Mouse (Mus musculus): ENCODE results near the gene Engase. TPM values are rescaled to one million over a fixed set of nuclear protein-coding genes. Genes with fewer than 3 reads are reported as not detected.

Engase gene
- total and polyA plus RNA-seq, 3 experiments, result 4.3 to 25.2 (median 4.4) TPM

GRCm38 (mm10) chr11:118451211-118451610 is 25.4 kb upstream of the Engase start:
- H3K36me3 ChIP-seq (replicated peaks), result no peaks in the 10 kb centered on the region
- DNase-seq (ENCODE audit: low spot score) (no peak), ATAC-seq (ENCODE audit: extremely low read depth, insufficient number of reproducible peaks, low FRiP score, poor library complexity, severe bottlenecking) (no peak)
- TF ChIP-seq POLR2AphosphoS5 (IDR thresholded peaks at IDR 0.05; ENCODE audit: insufficient replicate concordance, low read depth, low read length), result no peak
- no peak for TF ChIP-seq CTCF (IDR thresholded peaks at IDR 0.05; ENCODE audit: low read depth, low read length)
- TF ChIP-seq GATA2 (IDR thresholded peaks at IDR 0.05; ENCODE audit: borderline replicate concordance, low read depth, low read length), result no peak
- no peak for TF ChIP-seq TAL1 (conservative IDR thresholded peaks at IDR 0.05; ENCODE audit: low read depth, low read length)
- no peak for TF ChIP-seq GATA1 (IDR thresholded peaks at IDR 0.05; ENCODE audit: borderline replicate concordance, low read length)
- H3K27me3 ChIP-seq (ENCODE audit: insufficient read depth, low read length), result no peaks in the 10 kb centered on the region
- H3K4me1 ChIP-seq (ENCODE audit: insufficient read depth, low read depth, low read length), result no peaks in the 10 kb centered on the region
- no peak overlapping the region for H3K4me3 ChIP-seq (ENCODE audit: low read depth, low read length)
- 0 out of 2 replicates have a peak, but pooled peaks cover 2% of the 10 kb centered on the region for H3K9me3 ChIP-seq (replicated peaks)

- no peak for DNase-seq (ENCODE audit: low spot score)
- H3K36me3 ChIP-seq (replicated peaks), result no peaks in the 10 kb centered on the region
- H3K4me3 ChIP-seq (ENCODE audit: low read depth, low read length), result no peak overlapping the region
- ATAC-seq (ENCODE audit: extremely low read depth, insufficient number of reproducible peaks, low FRiP score, poor library complexity, severe bottlenecking), result no peak
- TF ChIP-seq TAL1 (conservative IDR thresholded peaks at IDR 0.05; ENCODE audit: low read depth, low read length), result no peak
- TF ChIP-seq CTCF (IDR thresholded peaks at IDR 0.05; ENCODE audit: low read depth, low read length), result no peak
- no peak for TF ChIP-seq POLR2AphosphoS5 (IDR thresholded peaks at IDR 0.05; ENCODE audit: insufficient replicate concordance, low read depth, low read length)
- no peak for TF ChIP-seq GATA2 (IDR thresholded peaks at IDR 0.05; ENCODE audit: borderline replicate concordance, low read depth, low read length)
- TF ChIP-seq GATA1 (IDR thresholded peaks at IDR 0.05; ENCODE audit: borderline replicate concordance, low read length), result no peak
- no peaks in the 10 kb centered on the region for H3K4me1 ChIP-seq (ENCODE audit: insufficient read depth, low read depth, low read length)
- no peaks in the 10 kb centered on the region for H3K27me3 ChIP-seq (ENCODE audit: insufficient read depth, low read length)
- H3K9me3 ChIP-seq (replicated peaks), result 0 out of 2 replicates have a peak, but pooled peaks cover 2% of the 10 kb centered on the region
Measured at GRCm38 (mm10) chr11:118452955-118453354, 23.7 kb upstream of the Engase start.

GRCm38 (mm10) chr11:118453886-118454671 is 22.6 kb upstream of the Engase start:
- Histone ChIP-seq H3K4me1 (ENCODE audit: insufficient read depth, low read depth, low read length) (no peaks in the 10 kb centered on the region), H3K4me3 (ENCODE audit: low read depth, low read length) (no peak overlapping the region), H3K36me3 (replicated peaks) (no peaks in the 10 kb centered on the region), H3K27me3 (ENCODE audit: insufficient read depth, low read length) (no peaks in the 10 kb centered on the region), H3K9me3 (replicated peaks) (0 out of 2 replicates have a peak, but pooled peaks cover 2% of the 10 kb centered on the region)
- TF ChIP-seq TAL1 (conservative IDR thresholded peaks at IDR 0.05; ENCODE audit: low read depth, low read length), result no peak
- TF ChIP-seq GATA1 (IDR thresholded peaks at IDR 0.05; ENCODE audit: borderline replicate concordance, low read length), result no peak
- TF ChIP-seq GATA2 (IDR thresholded peaks at IDR 0.05; ENCODE audit: borderline replicate concordance, low read depth, low read length), result no peak
- TF ChIP-seq CTCF (IDR thresholded peaks at IDR 0.05; ENCODE audit: low read depth, low read length), result no peak
- TF ChIP-seq POLR2AphosphoS5 (IDR thresholded peaks at IDR 0.05; ENCODE audit: insufficient replicate concordance, low read depth, low read length), result no peak
- DNase-seq (ENCODE audit: low spot score) (no peak), ATAC-seq (ENCODE audit: extremely low read depth, insufficient number of reproducible peaks, low FRiP score, poor library complexity, severe bottlenecking) (no peak)

GRCm38 (mm10) chr11:118455788-118456187 is 20.8 kb upstream of the Engase start:
- Histone ChIP-seq H3K4me1 (ENCODE audit: insufficient read depth, low read depth, low read length) (no peaks in the 10 kb centered on the region), H3K27me3 (ENCODE audit: insufficient read depth, low read length) (no peaks in the 10 kb centered on the region), H3K36me3 (replicated peaks) (no peaks in the 10 kb centered on the region), H3K4me3 (ENCODE audit: low read depth, low read length) (no peak overlapping the region), H3K9me3 (replicated peaks) (0 out of 2 replicates have a peak, but pooled peaks cover 2% of the 10 kb centered on the region)
- no peak for ATAC-seq (ENCODE audit: extremely low read depth, insufficient number of reproducible peaks, low FRiP score, poor library complexity, severe bottlenecking)
- DNase-seq (ENCODE audit: low spot score), result no peak
- no peak for TF ChIP-seq CTCF (IDR thresholded peaks at IDR 0.05; ENCODE audit: low read depth, low read length)

GRCm38 (mm10) chr11:118456937-118457336 is 19.7 kb upstream of the Engase start:
- Histone ChIP-seq H3K36me3 (replicated peaks) (no peaks in the 10 kb centered on the region), H3K9me3 (replicated peaks) (0 out of 2 replicates have a peak, but pooled peaks cover 2% of the 10 kb centered on the region), H3K27me3 (ENCODE audit: insufficient read depth, low read length) (no peaks in the 10 kb centered on the region), H3K4me3 (ENCODE audit: low read depth, low read length) (no peak overlapping the region), H3K4me1 (ENCODE audit: insufficient read depth, low read depth, low read length) (no peaks in the 10 kb centered on the region)
- ATAC-seq (ENCODE audit: extremely low read depth, insufficient number of reproducible peaks, low FRiP score, poor library complexity, severe bottlenecking), result no peak
- TF ChIP-seq GATA2 (IDR thresholded peaks at IDR 0.05; ENCODE audit: borderline replicate concordance, low read depth, low read length) (no peak), TAL1 (conservative IDR thresholded peaks at IDR 0.05; ENCODE audit: low read depth, low read length) (no peak), CTCF (IDR thresholded peaks at IDR 0.05; ENCODE audit: low read depth, low read length) (no peak), GATA1 (IDR thresholded peaks at IDR 0.05; ENCODE audit: borderline replicate concordance, low read length) (no peak), POLR2AphosphoS5 (IDR thresholded peaks at IDR 0.05; ENCODE audit: insufficient replicate concordance, low read depth, low read length) (no peak)
- no peak for DNase-seq (ENCODE audit: low spot score)

GRCm38 (mm10) chr11:118459051-118459450 is 17.6 kb upstream of the Engase start:
- no peak for DNase-seq (ENCODE audit: low spot score)
- ATAC-seq (ENCODE audit: extremely low read depth, insufficient number of reproducible peaks, low FRiP score, poor library complexity, severe bottlenecking), result no peak
- H3K9me3 ChIP-seq (replicated peaks), result no peaks in the 10 kb centered on the region
- H3K27me3 ChIP-seq (ENCODE audit: insufficient read depth, low read length), result no peaks in the 10 kb centered on the region
- TF ChIP-seq POLR2AphosphoS5 (IDR thresholded peaks at IDR 0.05; ENCODE audit: insufficient replicate concordance, low read depth, low read length), result no peak
- TF ChIP-seq CTCF (IDR thresholded peaks at IDR 0.05; ENCODE audit: low read depth, low read length), result no peak
- no peak for TF ChIP-seq TAL1 (conservative IDR thresholded peaks at IDR 0.05; ENCODE audit: low read depth, low read length)
- no peak for TF ChIP-seq GATA2 (IDR thresholded peaks at IDR 0.05; ENCODE audit: borderline replicate concordance, low read depth, low read length)
- TF ChIP-seq GATA1 (IDR thresholded peaks at IDR 0.05; ENCODE audit: borderline replicate concordance, low read length), result no peak
- H3K4me3 ChIP-seq (ENCODE audit: low read depth, low read length), result no peak overlapping the region
- H3K4me1 ChIP-seq (ENCODE audit: insufficient read depth, low read depth, low read length), result no peaks in the 10 kb centered on the region
- no peaks in the 10 kb centered on the region for H3K36me3 ChIP-seq (replicated peaks)

All from G1E (cell line).